Mouse (Mus musculus) kidney, adult 2 months (tissue): ENCODE data around the gene Adcy4. TPM values are rescaled to one million over a fixed set of nuclear protein-coding genes. Genes with fewer than 3 reads are reported as not detected.

Experiments used
- DNase-seq: peaks from one replicate; pipeline ENCODE4 v3.0.0; 2021
- H3K27ac ChIP-seq: fragments of 200-500 bp; 2 replicates; pipeline ENCODE4 v1.5.1; 2012; ENCODE audit warnings: low read depth, low read length, control low read depth, inconsistent platforms; ENCODE audit not compliant: insufficient read depth
- H3K27me3 ChIP-seq: fragments of 200-500 bp; replicated peaks from 2 replicates; pipeline ENCODE4 v1.6.1; 2012; ENCODE audit warnings: mild to moderate bottlenecking, moderate library complexity, low read length, inconsistent platforms; ENCODE audit not compliant: control insufficient read depth, insufficient read depth
- H3K36me3 ChIP-seq: fragments of 200-500 bp; 2 replicates; pipeline ENCODE4 v1.6.1; 2012; ENCODE audit warnings: mild to moderate bottlenecking, moderate library complexity, low read length, inconsistent platforms; ENCODE audit not compliant: control insufficient read depth, insufficient read depth
- H3K4me1 ChIP-seq: fragments of 200-500 bp; 2 replicates; pipeline ENCODE4 v1.6.1; 2011; ENCODE audit warnings: low read length; ENCODE audit not compliant: control insufficient read depth, insufficient read depth
- H3K4me3 ChIP-seq: fragments of 200-500 bp; 2 replicates; pipeline ENCODE4 v1.5.1; 2011; ENCODE audit warnings: mild to moderate bottlenecking, low read depth, low read length, control low read depth; ENCODE audit not compliant: insufficient read depth
- CTCF ChIP-seq: fragments of 200-500 bp; conservative IDR thresholded peaks from 2 replicates; pipeline ENCODE4 v1.5.1; 2011; ENCODE audit warnings: low read depth, mild to moderate bottlenecking, control low read depth, low read length, moderate library complexity, mixed read lengths; ENCODE audit not compliant: insufficient read depth, insufficient read length
- POLR2A ChIP-seq: fragments of 200-500 bp; IDR thresholded peaks from one replicate; pipeline ENCODE4 v1.6.1; 2011; ENCODE audit warnings: low read depth, low read length, control low read depth
- WGBS: fragments of 180-500 bp; shearing (Covaris S2); methylation state at CpG from one replicate; pipeline ENCODE4 v1.1.7; 2018; 5-methylcytosine and 5-hydroxymethylcytosine counted together
- polyA plus RNA-seq: library from polyadenylated mRNA; depleted of rRNA; stranded (reverse); fragments of >200 nt; gene quantifications from 2 replicates; pipeline ENCODE4 v1.2.3, GENCODE M21; 2012

Adcy4 gene
- polyA plus RNA-seq, 1 experiment: 16.9 TPM

GRCm38 (mm10) chr14:55819845-55820405 is 36.0 kb upstream of the Adcy4 start:
- H3K4me3 ChIP-seq: no peak overlapping the region
- TF ChIP-seq POLR2A: no peak
- no peak for TF ChIP-seq CTCF
- DNase-seq: no peak
- H3K4me1 ChIP-seq: no peaks in the 10 kb centered on the region
- no peaks in the 10 kb centered on the region for H3K36me3 ChIP-seq
- 87% methylated on average over 7 of the region's 7 CpGs for WGBS
- H3K27me3 ChIP-seq: peaks cover 2% of the 10 kb centered on the region
- H3K27ac ChIP-seq: no peak overlapping the region

- peak; percentile 78 for DNase-seq
- H3K4me1 ChIP-seq: no peaks in the 10 kb centered on the region
- no peaks in the 10 kb centered on the region for H3K27me3 ChIP-seq
- H3K27ac ChIP-seq: peak overlapping the region; percentile 24; the same call in 1 of the 2 replicates
- peak overlapping the region; percentile 65 for H3K4me3 ChIP-seq
- no peak for TF ChIP-seq POLR2A
- TF ChIP-seq CTCF: no peak
- no peaks in the 10 kb centered on the region for H3K36me3 ChIP-seq
- 18% methylated on average over 17 of the region's 17 CpGs for WGBS
These were observed 31.4 kb upstream of the Adcy4 start for GRCm38 (mm10) chr14:55815310-55815751.

- peak overlapping the region; percentile 65 for H3K4me3 ChIP-seq
- no peaks in the 10 kb centered on the region for H3K36me3 ChIP-seq
- H3K4me1 ChIP-seq: no peaks in the 10 kb centered on the region
- peak; percentile 91 for DNase-seq
- H3K27ac ChIP-seq: peak overlapping the region; percentile 24; the same call in 1 of the 2 replicates
- TF ChIP-seq CTCF (no peak), POLR2A (no peak)
- no peaks in the 10 kb centered on the region for H3K27me3 ChIP-seq
- WGBS: 18% methylated on average over 16 of the region's 16 CpGs
These were observed 31.0 kb upstream of the Adcy4 start for GRCm38 (mm10) chr14:55814885-55815284.

GRCm38 (mm10) chr14:55795380-55796163 is 11.7 kb upstream of the Adcy4 start:
- DNase-seq: no peak
- Histone ChIP-seq H3K27ac (no peak overlapping the region), H3K4me3 (no peak overlapping the region), H3K27me3 (no peaks in the 10 kb centered on the region), H3K4me1 (no peaks in the 10 kb centered on the region), H3K36me3 (no peaks in the 10 kb centered on the region)
- WGBS: 71% methylated on average over 15 of the region's 15 CpGs
- TF ChIP-seq CTCF: no peak
- no peak for TF ChIP-seq POLR2A

GRCm38 (mm10) chr14:55793946-55794345 is 10.1 kb upstream of the Adcy4 start:
- no peak overlapping the region for H3K4me3 ChIP-seq
- TF ChIP-seq POLR2A (no peak), CTCF (no peak)
- H3K27me3 ChIP-seq: no peaks in the 10 kb centered on the region
- no peaks in the 10 kb centered on the region for H3K4me1 ChIP-seq
- H3K36me3 ChIP-seq: no peaks in the 10 kb centered on the region
- DNase-seq: no peak
- 66% methylated on average over 2 of the region's 2 CpGs for WGBS
- no peak overlapping the region for H3K27ac ChIP-seq

GRCm38 (mm10) chr14:55793461-55793860 is 9.6 kb upstream of the Adcy4 start:
- H3K36me3 ChIP-seq: no peaks in the 10 kb centered on the region
- H3K4me1 ChIP-seq: no peaks in the 10 kb centered on the region
- no peaks in the 10 kb centered on the region for H3K27me3 ChIP-seq
- TF ChIP-seq CTCF (no peak), POLR2A (no peak)
- no peak overlapping the region; the same call in 1 of the 2 replicates for H3K27ac ChIP-seq
- no peak for DNase-seq
- WGBS: 57% methylated on average over 2 of the region's 2 CpGs
- no peak overlapping the region for H3K4me3 ChIP-seq
